In the genomic region with DNA sequence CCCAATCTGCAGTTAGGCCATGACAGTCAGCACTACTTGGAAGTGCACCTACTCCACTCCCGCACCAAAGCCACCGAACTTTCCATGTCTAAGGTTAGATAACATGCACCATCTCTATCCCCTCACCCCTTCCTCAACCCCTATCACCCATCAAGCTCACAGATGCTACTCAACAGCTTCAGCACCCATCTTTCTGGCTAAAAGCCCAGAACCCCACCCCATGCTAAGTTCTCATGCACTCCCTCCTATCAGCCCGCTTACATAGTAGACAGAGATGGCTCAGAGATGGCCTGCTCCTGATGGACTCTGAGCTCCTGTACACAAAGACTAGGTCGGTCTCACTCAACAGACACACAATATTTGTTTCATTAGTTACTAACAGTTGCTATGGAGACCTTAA, we compare ENCODE assay signal across 15 mouse cellular contexts. TPM values are rescaled to one million over a fixed set of nuclear protein-coding genes. Genes with fewer than 3 reads are reported as not detected.
A peak's percentile ranks its signal among the peaks of the same experiment; 100 is the strongest.
DNase-seq lines count a peak whose midpoint lies in the region; ATAC-seq and TF ChIP-seq lines count a peak whose summit lies in the region.
"Had no signal": no experiment of that assay in that cellular context is flagged by ENCODE, and none has a peak within 500 bp of the region (broad histone marks: within the 10 kb centered on the region; RNA-seq: fewer than 3 reads in every experiment).

No protein-coding gene starts in this region.

- H3K9ac ChIP-seq in midbrain, embryonic 13.5 days (replicated peaks) = no peak overlapping the region
- no peak overlapping the region for H3K9ac ChIP-seq in midbrain, embryonic 11.5 days (ENCODE audit: low read length)
- H3K9ac ChIP-seq in limb, embryonic 14.5 days (ENCODE audit: low read depth, low read length, severe bottlenecking) = peak overlapping the region; percentile 21; the same call in 1 of the 2 replicates
- H3K9ac ChIP-seq: kidney, embryonic 15.5 days; lung, embryonic 14.5 days had no signal

- no peak overlapping the region for H3K4me3 ChIP-seq in midbrain, embryonic 13.5 days (replicated peaks)
- H3K4me3 ChIP-seq in midbrain, embryonic 11.5 days (ENCODE audit: low read depth, low read length) = no peak overlapping the region
- no peak overlapping the region for H3K4me3 ChIP-seq in limb, embryonic 14.5 days (replicated peaks; ENCODE audit: low read length)
- H3K4me3 ChIP-seq: heart, adult 2 months; kidney, embryonic 15.5 days had no signal

- H3K27me3 ChIP-seq in midbrain, embryonic 13.5 days = no peaks in the 10 kb centered on the region
- no peaks in the 10 kb centered on the region for H3K27me3 ChIP-seq in midbrain, embryonic 11.5 days (ENCODE audit: control insufficient read depth, insufficient read depth, low read length)
- H3K27me3 ChIP-seq in limb, embryonic 14.5 days (ENCODE audit: control insufficient read depth, insufficient read depth, low read length) = no peaks in the 10 kb centered on the region
- H3K27me3 ChIP-seq: kidney, embryonic 15.5 days had no signal

- peak overlapping the region; percentile 96 for H3K4me2 ChIP-seq in midbrain, embryonic 13.5 days (replicated peaks)
- no peak overlapping the region for H3K4me2 ChIP-seq in midbrain, embryonic 11.5 days
- H3K4me2 ChIP-seq in limb, embryonic 14.5 days (replicated peaks; ENCODE audit: low read depth, low read length, severe bottlenecking) = no peak overlapping the region
- H3K4me2 ChIP-seq: kidney, embryonic 15.5 days; liver, embryonic 11.5 days; lung, embryonic 14.5 days had no signal

- no peaks in the 10 kb centered on the region for H3K9me3 ChIP-seq in midbrain, embryonic 13.5 days
- H3K9me3 ChIP-seq in midbrain, embryonic 11.5 days (ENCODE audit: control insufficient read depth, low read length) = no peaks in the 10 kb centered on the region
- H3K9me3 ChIP-seq in limb, embryonic 14.5 days (ENCODE audit: control insufficient read depth, low read length) = no peaks in the 10 kb centered on the region
- H3K9me3 ChIP-seq: kidney, embryonic 15.5 days had no signal

- peak; percentile 88 for DNase-seq in heart, adult 11 months
- DNase-seq in heart, adult 9 months (ENCODE audit: low spot score in 2 of 2) = no peak
- DNase-seq in midbrain, embryonic 11.5 days (ENCODE audit: low spot score, missing footprints) = no peak
- no peak for DNase-seq in limb, embryonic 14.5 days (ENCODE audit: low spot score)
- DNase-seq in gastrocnemius, postnatal 4 days (ENCODE audit: low spot score in 2 of 2) = no peak
- DNase-seq: cerebellum, adult 9-11 months; heart, adult 2 months; lung, embryonic 14.5 days; thymus, postnatal 14 days had no signal

- H3K36me3 ChIP-seq in midbrain, embryonic 13.5 days = no peaks in the 10 kb centered on the region
- no peaks in the 10 kb centered on the region for H3K36me3 ChIP-seq in midbrain, embryonic 11.5 days (ENCODE audit: control insufficient read depth, insufficient read depth, low read length)
- H3K36me3 ChIP-seq in limb, embryonic 14.5 days (ENCODE audit: control insufficient read depth, insufficient read depth, low read length) = peaks cover 2% of the 10 kb centered on the region; the same call in 1 of the 2 replicates

- TF ChIP-seq POLR2A in limb, embryonic 14.5 days (IDR thresholded peaks at IDR 0.05; ENCODE audit: borderline replicate concordance, extremely low read depth, insufficient read depth, insufficient read length) = no peak

- H3K27ac ChIP-seq in midbrain, embryonic 13.5 days = no peak overlapping the region
- no peak overlapping the region for H3K27ac ChIP-seq in midbrain, embryonic 11.5 days (ENCODE audit: low read depth, low read length)
- no peak overlapping the region for H3K27ac ChIP-seq in limb, embryonic 14.5 days (replicated peaks; ENCODE audit: low read depth, low read length)
- H3K27ac ChIP-seq: heart, adult 2 months; kidney, embryonic 15.5 days; macrophage had no signal

- WGBS in midbrain, embryonic 13.5 days = 90% methylated on average over 4 of the region's 4 CpGs
- 89% methylated on average over 4 of the region's 4 CpGs for WGBS in midbrain, embryonic 11.5 days
- 91% methylated on average over 4 of the region's 4 CpGs for WGBS in limb, embryonic 14.5 days

- no peak for ATAC-seq in midbrain, embryonic 13.5 days
- no peak for ATAC-seq in midbrain, embryonic 11.5 days (ENCODE audit: low FRiP score)
- ATAC-seq in limb, embryonic 14.5 days (ENCODE audit: low FRiP score, low read depth) = no peak
- no peak for ATAC-seq in frontal cortex, adult (ENCODE audit: low TSS enrichment)
- ATAC-seq: inflammation-experienced regulatory T-cells, adult 6 months had no signal

- peaks cover 53% of the 10 kb centered on the region for H3K4me1 ChIP-seq in midbrain, embryonic 13.5 days (replicated peaks)
- peaks cover 25% of the 10 kb centered on the region for H3K4me1 ChIP-seq in midbrain, embryonic 11.5 days (ENCODE audit: control insufficient read depth, insufficient read depth, low read length)
- H3K4me1 ChIP-seq in limb, embryonic 14.5 days (ENCODE audit: control insufficient read depth, insufficient read depth, low read length) = peaks cover 19% of the 10 kb centered on the region

RNA-seq across cellular contexts. Expression of gene Ppp2r2d, which starts 2.5 kb away (rescaled TPM):
- 66.5 and 76.1 TPM in 2 replicates for polyA plus RNA-seq in midbrain, embryonic 13.5 days (2015; fragmentation: Nextera tagmentation; extraction: Ambion mirVana)
- polyA plus RNA-seq in midbrain, embryonic 11.5 days (2014; fragmentation: Nextera tagmentation; extraction: Ambion mirVana) = 76.2 and 79.7 TPM in 2 replicates
- polyA plus RNA-seq in limb, embryonic 14.5 days (2012; rRNA removed) = 43.8 and 48.7 TPM in 2 replicates
- 40.9 and 44.8 TPM in 2 replicates for polyA plus RNA-seq in limb, embryonic 14.5 days (2014; fragmentation: Nextera tagmentation; extraction: Ambion mirVana)
- total RNA-seq in gastrocnemius, postnatal 4 days (2021) = 10 to 100 TPM; 33.4 to 42.1 TPM

RNA-seq across cellular contexts. Expression of gene Mapk1ip1, which starts 2.7 kb away (rescaled TPM):
- polyA plus RNA-seq in midbrain, embryonic 13.5 days (2015; fragmentation: Nextera tagmentation; extraction: Ambion mirVana) = 23.8 and 25.8 TPM in 2 replicates
- polyA plus RNA-seq in midbrain, embryonic 11.5 days (2014; fragmentation: Nextera tagmentation; extraction: Ambion mirVana) = 16.2 and 16.8 TPM in 2 replicates
- polyA plus RNA-seq in limb, embryonic 14.5 days (2012; rRNA removed) = 39.4 and 57.2 TPM in 2 replicates
- 11.4 and 14.3 TPM in 2 replicates for polyA plus RNA-seq in limb, embryonic 14.5 days (2014; fragmentation: Nextera tagmentation; extraction: Ambion mirVana)
- total RNA-seq in gastrocnemius, postnatal 4 days (2021) = 10 to 100 TPM; 13.7 to 17.7 TPM
